Mouse (Mus musculus) adrenal gland, adult 2 months (tissue): ENCODE measurements around the gene Cers5. TPM values are rescaled to one million over a fixed set of nuclear protein-coding genes. Genes with fewer than 3 reads are reported as not detected.
"Not testable (repeated sequence)": the region's sequence is repeated elsewhere in the genome, so short reads cannot be mapped to it uniquely, and the experiment has no call there.

Experiments
- DNase-seq: peaks from one replicate; pipeline ENCODE4 v3.0.0; 2021
- polyA plus RNA-seq: library from polyadenylated mRNA; depleted of rRNA; stranded (reverse); fragments of >200 nt; gene quantifications from 2 replicates; pipeline ENCODE4 v1.2.3, GENCODE M21; 2012
- total RNA-seq, 2 experiments: library from RNA; stranded (reverse); gene quantifications; 2 replicates each; pipeline ENCODE4 v1.2.3; 2021

Gene Cers5
- total and polyA plus RNA-seq, 3 experiments: 32.6 to 54.6 (median 46.4) TPM

DNA sequence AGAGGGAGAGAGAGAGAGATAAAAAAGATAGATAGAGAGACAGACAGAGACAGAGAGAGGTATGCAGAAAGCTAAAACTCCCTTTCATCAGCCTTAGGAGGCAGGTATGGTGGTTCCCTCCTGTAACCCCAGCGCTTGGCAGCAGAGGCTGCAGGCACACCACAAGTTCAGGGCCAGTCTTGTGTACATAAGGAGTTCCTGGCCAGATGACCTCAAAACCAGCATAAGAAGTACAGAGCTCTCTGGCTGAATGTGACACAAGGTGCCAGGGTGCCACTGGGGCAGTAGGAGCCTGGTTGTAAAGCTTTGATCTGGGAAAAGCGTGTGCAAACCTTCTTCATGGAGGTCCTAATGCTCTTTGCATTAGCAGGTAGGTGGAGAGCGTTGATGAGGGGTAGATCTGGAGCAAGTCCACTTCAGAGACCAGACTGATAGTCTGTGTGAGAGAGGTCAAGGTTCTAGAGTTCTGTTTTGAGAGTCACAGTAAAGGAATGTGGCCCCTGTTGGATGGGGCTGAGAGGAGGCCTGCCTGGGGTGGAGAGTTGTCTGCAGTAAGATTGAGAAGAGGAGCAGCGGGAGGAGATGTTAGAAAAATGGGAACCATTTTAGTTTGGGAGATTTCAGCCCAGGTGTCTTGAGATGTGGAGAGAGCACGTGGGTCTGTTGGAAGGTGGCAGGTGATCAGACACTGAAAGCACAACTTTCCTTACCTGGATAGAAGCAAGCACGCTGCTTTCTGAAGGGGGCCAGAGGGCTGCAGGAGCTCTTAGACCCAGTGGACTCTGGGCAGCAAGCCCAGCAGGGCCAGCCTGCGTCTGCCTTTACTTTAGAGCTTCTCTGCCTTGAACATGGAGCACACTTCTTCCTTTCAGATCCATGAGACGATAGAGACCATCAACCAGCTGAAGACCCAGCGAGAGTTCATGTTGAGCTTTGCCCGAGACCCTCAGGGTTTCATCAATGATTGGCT is 62.2 kb downstream of the Cers5 start:
- DNase-seq: peak; percentile 65

DNA sequence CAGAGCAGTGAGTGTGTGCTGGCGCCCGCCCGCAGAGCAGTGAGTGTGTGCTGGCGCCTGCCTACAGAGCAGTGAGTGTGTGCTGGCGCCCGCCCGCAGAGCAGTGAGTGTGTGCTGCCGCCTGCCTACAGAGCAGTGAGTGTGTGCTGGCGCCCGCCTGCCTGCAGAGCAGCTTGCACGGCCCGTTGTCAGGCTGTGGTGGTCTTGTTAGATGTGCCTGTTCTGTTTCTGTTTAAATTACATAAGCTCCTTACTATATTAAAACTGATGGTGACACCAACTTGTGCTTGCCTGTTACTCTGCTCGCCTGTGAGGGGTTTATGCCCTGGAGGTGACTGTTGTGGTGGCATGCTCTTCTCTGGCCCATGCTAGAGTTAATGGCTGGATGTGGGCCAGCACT is 64.5 kb downstream of the Cers5 start:
- DNase-seq: no peak

DNA sequence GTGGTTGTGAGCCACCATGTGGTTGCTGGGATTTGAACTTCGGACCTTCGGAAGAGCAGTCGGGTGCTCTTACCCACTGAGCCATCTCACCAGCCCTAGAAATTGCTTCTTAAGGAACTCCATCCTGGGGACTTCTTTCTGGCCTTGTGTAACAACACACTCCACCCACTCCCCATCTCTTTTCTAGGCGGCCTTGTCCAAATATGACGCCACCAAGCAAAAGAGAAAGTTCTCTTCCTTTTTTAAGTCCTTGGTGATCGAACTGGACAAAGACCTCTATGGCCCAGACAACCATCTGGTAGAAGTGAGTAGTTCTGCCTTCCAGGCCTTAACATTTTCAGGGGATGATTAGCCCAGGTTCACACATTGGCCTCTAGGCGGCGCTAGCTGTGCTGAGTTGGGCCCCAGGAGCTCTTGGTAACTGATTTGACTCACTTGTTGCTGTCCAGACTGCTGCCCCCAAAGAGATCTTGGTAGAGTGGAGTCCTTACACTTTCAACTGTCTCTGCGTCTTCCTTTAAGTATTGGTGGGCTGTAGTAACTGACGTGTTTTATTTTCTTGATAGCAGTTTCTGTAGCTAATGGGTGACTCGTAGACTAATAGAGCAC is 67.1 kb downstream of the Cers5 start, which contains the start of gene Gm17349:
TSS of gene Gm17349 (minus strand) at position 51 of the 609 bp plus-strand sequence.
- peak; percentile 84 for DNase-seq

DNA sequence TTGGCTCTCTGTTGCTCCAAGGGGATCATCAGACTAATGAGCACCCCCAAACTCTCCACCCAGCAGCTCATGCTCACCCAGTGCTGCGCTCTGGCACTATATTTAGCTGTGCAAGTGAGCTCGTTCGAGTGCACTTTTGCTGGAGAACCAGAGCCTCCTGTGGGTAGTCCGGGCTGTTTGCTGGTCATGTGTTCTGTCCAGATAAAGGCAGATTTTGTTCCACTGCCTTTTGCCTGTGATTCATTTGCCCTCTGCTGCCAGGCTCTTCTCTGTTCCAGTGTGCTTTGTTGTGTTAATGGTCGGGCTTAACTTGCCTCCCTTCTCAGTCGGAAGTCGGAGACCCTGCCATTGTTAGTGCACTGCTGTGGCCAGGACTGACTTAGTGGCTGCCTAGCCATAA is 67.8 kb downstream of the Cers5 start:
- DNase-seq: peak; percentile 63

DNA sequence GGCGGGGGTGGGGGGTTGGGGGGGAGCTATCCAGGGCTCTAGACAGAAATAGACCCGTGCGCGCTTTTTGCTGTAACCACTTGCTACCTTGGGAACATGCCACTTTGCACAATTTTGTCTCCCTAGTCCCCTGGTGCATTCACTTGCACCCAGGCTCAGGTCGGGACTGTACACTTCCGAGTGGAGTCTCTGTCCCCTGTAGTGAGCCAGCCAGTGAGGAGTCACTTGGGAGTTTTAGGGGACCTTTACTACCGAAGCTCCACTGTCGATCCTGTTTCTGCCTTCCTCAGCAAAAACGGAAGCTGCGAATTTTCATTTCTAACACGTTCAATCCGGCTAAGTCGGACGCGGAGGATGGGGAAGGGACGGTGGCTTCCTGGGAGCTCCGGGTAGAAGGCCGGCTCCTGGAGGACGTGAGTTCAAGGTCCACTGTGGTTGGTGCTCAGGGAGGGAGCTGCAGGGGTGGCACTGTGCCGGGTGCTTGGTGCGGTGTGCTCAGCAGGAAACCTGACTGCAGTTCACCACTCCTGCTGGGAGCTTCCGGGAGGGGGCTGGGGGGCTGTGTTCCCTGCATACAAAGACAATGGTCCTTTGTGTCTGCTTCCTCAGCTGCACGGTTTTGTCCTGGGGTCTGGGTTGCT is 68.5 kb downstream of the Cers5 start:
- peak; percentile 84 for DNase-seq

DNA sequence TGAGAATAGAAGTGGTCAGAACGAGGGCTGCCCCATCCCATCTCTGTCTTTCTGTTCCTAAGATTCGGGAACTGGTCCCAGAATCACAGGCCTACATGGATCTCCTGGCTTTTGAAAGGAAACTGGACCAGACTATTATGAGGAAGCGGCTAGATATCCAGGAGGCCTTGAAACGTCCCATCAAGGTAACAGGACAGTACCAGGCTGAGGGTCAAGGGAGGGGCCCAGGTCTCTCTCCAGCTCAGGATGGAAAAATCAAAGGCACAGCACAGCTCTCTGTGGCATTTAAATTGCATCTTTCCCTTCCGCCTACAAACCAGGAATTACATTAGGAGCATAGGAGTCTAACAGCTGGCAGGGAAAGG is 69.0 kb downstream of the Cers5 start:
- peak; percentile 65 for DNase-seq

DNA sequence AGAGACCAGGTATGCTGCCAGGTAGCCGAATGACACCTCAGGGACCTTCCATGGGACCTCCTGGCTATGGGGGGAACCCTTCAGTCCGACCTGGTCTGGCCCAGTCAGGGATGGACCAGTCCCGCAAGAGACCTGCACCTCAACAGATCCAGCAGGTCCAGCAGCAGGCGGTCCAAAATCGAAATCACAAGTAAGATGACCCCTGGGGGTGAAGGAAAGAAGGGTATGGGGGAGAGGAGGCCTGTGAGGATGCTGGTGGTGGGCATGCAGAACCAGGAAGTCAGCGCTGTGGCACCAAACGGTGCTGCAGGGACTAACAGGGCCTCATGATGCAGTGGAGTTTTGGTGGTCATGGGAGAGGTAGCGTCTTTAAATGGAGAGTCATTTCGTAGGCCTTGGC is 69.6 kb downstream of the Cers5 start:
- peak; percentile 37 for DNase-seq

DNA sequence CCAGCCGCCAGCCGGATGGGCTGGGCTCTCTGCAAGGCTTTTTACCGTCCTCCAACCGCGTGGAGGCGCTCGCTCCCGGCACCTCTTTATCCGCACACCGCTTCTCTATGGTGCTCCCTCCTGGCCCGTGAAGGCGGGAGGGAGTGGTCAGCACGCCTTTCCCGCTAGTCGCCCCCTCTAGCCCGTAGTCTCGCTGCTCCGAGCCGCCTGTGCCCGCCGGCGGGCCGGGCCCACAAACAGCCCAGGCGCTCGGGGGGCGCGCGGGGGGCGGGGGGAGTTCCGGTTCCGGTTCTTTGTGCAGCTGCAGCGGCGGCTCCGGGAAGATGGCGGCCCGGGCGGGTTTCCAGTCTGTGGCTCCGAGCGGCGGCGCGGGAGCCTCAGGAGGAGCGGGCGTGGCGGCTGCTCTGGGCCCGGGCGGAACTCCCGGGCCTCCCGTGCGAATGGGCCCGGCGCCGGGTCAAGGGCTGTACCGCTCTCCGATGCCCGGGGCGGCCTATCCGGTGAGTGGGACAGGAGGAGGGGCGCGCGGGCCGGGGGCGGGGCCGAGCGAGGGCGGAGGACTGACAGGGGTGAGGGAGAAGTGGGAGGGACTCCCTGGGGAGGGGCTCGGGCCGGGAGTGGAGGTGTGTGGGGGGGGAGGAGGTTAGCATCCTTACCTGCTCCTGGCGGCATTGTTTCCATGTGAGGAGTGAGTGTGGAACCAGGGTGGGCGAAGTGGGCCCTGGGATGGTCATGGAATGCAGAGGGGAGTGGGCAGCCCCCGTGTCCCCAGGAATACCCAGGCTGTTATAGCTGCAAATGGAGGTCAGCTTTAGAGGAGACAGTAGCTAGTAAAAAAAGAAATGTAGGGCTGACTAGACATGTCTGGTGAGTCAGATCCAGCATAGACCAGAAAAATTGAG is 70.4 kb downstream of the Cers5 start, which contains the start of gene Smarcd1:
TSS of gene Smarcd1 (plus strand) at position 131 of the 902 bp plus-strand sequence.
- peak; percentile 96 for DNase-seq

DNA sequence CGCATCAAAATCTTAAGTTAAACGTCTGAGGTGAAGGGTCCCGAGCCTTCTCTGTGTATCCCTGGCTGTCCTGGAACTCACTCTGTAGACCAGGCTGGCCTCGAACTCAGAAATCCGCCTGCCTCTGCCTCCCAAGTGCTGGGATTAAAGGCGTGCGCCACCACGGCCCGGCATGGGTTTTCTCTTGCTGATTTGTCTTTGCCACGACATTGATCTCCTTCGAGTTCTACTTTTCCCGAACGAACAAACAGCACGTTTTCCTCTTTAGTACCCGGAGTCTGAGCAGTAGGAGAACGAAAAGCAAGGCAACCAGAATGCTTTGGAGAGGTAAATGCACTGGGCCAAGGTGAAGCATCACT is 71.1 kb downstream of the Cers5 start:
- not testable (repeated sequence) for DNase-seq

DNA sequence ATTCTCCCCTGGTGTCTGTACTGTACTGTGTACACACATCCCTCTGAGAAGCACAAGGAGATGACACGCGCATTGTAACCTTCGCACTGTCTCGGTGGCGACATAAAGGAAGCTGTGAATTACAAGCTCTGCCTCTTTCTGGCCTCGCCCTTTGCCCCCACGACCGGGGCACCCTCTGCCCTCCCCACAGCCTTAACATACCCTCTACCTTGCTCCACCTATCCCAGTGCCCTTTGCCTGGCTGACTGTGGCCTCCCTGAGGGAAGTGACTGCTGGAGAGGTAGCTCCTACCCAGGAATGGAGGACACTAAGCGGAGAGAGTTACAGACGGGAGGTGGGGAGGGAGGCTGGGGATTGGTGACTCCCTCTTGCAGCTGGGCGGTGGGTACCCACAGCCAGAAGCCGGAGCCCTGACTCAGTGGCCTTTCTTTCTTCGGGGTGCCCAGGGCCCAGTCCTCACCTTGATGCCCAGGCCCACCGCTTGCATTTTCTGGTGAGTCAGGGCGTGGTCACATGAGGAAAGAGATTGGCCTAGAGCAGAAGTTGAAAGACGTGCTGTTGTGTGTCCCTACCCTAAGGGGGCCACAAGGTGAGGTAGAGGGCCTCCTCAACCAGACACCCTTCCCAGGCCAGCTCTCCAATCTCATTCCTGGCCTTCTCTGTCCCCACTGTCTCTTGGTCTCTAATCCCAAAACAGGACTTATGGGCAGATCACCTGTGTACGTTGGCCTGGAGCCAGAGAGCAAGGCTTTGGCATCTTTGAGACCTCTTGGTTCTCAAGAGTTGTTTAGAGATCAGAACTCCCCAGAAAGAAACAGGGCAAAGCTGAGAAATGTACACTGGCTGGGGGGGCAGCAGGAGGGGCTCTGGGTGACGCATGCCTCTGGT is 72.2 kb downstream of the Cers5 start:
- DNase-seq: peak; percentile 44

DNA sequence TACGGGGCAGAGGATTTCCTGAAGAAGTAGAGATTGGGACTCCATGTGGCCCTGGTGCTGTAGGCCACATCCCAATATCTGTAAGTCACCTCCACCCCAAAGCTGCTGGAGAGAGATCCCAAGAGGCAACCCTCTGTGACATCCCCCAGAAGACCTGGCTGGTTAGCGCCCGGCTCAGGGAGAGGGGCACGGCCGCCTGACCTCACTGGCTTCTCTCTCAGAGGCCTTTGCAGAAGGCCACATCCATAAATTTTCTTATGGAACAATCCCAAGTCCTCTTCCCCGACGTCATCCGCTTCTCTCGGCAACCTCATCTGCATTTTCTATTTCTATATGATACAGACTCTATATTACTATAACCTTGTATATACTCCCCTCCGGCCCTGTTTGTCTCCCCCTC is 73.0 kb downstream of the Cers5 start:
- DNase-seq: peak; percentile 70

DNA sequence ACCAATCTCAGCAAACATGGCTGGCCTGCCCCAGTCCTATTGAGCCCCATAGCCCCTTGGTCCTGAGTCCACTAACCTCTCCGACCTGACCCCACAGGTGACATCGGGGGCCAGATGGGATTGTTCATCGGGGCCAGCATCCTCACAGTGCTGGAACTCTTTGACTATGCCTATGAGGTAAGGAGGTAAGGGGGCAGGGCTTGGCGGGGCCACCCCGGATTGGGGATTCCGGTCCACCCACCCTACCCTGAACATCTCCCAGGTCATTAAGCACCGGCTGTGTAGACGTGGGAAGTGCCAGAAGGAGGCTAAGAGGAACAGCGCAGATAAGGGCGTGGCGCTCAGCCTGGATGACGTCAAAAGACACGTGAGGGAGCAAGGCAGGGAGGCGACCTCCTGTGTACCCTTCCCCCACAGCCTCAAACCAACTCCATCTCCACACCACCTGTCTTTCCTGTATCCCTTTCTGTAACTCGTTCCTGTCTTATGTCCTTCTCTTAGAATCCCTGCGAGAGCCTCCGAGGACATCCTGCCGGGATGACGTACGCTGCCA is 74.1 kb downstream of the Cers5 start:
- DNase-seq: no peak

DNA sequence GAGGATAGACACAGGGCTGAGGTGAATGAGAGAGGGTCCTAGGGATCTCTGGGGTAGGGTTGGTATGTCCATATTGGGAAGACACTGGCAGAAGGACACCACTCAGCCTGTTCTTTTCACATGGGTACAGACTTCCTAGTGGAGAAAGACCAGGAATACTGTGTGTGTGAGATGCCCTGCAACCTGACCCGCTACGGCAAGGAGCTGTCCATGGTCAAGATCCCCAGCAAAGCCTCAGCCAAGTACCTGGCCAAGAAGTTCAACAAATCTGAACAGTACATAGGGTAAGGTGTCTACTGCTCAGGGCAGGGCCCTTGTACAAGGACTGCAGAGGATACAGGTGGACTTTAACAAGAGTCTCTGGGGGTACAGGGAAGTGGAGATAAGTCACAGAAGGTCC is 75.4 kb downstream of the Cers5 start:
- no peak for DNase-seq

DNA sequence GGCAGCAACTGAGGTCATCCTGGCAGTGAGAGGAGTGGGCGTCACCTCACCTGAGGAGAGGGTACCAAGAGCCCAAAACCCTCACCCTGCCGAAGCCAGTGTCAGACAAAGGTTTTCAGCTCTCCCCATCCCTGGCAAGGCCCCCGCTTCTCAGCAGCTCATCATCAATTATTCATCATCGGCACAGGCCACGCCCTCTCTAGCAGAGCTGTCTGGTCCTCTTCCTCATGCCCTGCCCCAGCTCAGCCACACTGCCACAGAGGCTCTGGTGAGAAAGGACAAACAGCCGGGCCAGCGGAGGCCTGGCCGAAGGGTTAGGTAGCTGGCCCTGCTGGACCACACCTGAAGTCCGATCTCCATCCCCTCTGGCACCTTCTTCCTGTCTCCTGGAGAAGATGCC is 80.7 kb downstream of the Cers5 start:
- DNase-seq: no peak

DNA sequence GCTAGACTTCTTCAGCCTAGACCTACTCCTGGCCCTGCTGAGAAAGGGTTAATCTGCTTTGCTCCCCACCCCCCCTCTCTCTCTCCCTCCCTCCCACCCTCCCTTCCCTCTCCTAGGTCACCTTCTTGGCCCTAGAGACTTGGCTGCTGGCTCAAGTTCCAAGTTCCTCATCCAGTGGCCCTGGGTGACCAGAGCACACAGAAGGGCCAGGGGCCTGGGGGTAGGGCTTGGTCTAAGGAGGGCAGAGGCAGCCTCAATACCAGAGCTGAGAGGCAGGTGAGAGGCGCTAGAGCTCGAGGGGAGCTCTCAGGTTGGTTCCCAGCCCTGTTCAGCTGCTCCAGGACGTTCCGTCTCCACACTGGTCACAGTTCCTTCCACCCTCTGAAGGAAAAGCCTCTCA is 81.8 kb downstream of the Cers5 start:
- no peak for DNase-seq

DNA sequence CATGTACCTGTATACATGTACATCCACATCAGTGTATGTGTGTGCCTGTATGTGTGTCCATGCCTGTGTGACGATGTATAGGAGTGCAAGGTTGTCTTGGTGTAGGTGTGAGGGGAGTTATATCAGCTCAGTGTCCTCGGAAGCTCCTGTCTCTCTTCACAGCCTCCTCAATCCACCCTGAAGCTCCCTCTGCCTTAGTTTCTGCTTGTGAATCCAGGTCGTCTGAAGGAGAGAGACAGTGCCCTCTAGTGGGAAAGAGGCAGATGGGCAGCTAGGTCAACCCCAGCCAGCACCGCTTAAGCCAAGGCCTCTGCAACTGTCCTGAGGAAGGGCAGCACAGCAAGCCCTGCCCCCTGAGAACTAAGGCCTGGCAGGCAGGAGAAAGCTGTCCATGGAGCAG is 84.0 kb downstream of the Cers5 start:
- DNase-seq: peak; percentile 74
